Mouse (Mus musculus) testis, adult 2 months (tissue): Measurements from ENCODE around the gene Car10.

Source experiments
- CTCF ChIP-seq: fragments of 200-500 bp; IDR thresholded peaks from 2 replicates; pipeline ENCODE4 v1.5.1; 2012; ENCODE audit warnings: low read depth, mild to moderate bottlenecking, inconsistent platforms, low read length, moderate library complexity; ENCODE audit not compliant: control insufficient read depth, insufficient read depth, insufficient replicate concordance
- POLR2A ChIP-seq: fragments of 200-500 bp; IDR thresholded peaks from 2 replicates; pipeline ENCODE4 v1.6.1; 2012; ENCODE audit warnings: low read depth, mild to moderate bottlenecking, inconsistent platforms, low read length, moderate library complexity; ENCODE audit not compliant: control insufficient read depth

DNA sequence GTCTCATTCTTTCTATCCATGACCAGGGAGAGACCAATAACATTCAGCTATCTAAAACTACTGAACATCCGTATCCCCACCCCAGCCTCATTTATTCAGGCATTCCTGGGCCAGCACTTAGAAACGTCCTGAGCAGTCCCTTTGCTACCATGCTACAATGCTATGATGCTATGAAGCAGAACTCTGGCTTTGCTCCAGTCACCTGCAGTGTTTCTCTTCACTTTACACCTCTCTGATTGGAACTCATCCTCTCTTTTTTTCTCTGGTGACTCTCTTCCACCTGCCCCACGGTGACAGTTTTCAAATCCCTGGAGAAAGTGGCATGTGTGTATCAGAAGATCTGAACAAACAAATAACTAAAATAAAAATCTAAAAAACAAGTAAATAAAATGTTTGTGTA is 541.6 kb downstream of the Car10 start:
- TF ChIP-seq POLR2A = no peak
- no peak for TF ChIP-seq CTCF
